Mouse (Mus musculus) stomach, embryonic 14.5 days (tissue): ENCODE results near the gene Irs1. TPM values are rescaled to one million over a fixed set of nuclear protein-coding genes. Genes with fewer than 3 reads are reported as not detected.

ENCODE experiments used
- ATAC-seq: fragments of 200-750 bp; cut with Nextera tagmentation; 2 replicates; pipeline ENCODE4 v1.8.0; 2017; ENCODE audit warnings: low read depth, moderate TSS enrichment; ENCODE audit not compliant: insufficient number of reproducible peaks, insufficient read depth, low FRiP score
- H3K27ac ChIP-seq: fragments of 300-500 bp; sonication (generic); 2 replicates; pipeline ENCODE4 v1.5.1; 2014; ENCODE audit warnings: mild to moderate bottlenecking, low read length, moderate library complexity, mixed read lengths
- H3K27me3 ChIP-seq: fragments of 300-500 bp; sonication (generic); 2 replicates; pipeline ENCODE4 v1.6.1; 2014; ENCODE audit warnings: low read length, control low read depth, mixed read lengths; ENCODE audit not compliant: control insufficient read depth, insufficient read depth
- H3K36me3 ChIP-seq: fragments of 300-500 bp; sonication (generic); 2 replicates; pipeline ENCODE4 v1.6.1; 2014; ENCODE audit warnings: mild to moderate bottlenecking, control low read depth, low read length, moderate library complexity, mixed read lengths; ENCODE audit not compliant: control insufficient read depth, insufficient read depth
- H3K4me1 ChIP-seq: fragments of 300-500 bp; sonication (generic); 2 replicates; pipeline ENCODE4 v1.6.1; 2014; ENCODE audit warnings: low read length, control low read depth, mixed read lengths; ENCODE audit not compliant: control insufficient read depth, insufficient read depth
- H3K4me2 ChIP-seq: fragments of 300-500 bp; sonication (generic); replicated peaks from 2 replicates; pipeline ENCODE4 v1.6.1; 2014; ENCODE audit warnings: low read depth, low read length, control low read depth
- H3K4me3 ChIP-seq: fragments of 300-500 bp; sonication (generic); 2 replicates; pipeline ENCODE4 v1.5.1; 2014; ENCODE audit warnings: low read depth, low read length, control low read depth
- H3K9ac ChIP-seq: fragments of 300-500 bp; sonication (generic); replicated peaks from 2 replicates; pipeline ENCODE4 v1.6.1; 2014; ENCODE audit warnings: low read depth, mild to moderate bottlenecking, control low read depth, low read length, moderate library complexity, mixed read lengths
- H3K9me3 ChIP-seq: fragments of 300-500 bp; sonication (generic); 2 replicates; pipeline ENCODE4 v1.6.1; 2016; ENCODE audit warnings: low read depth, low read length, control low read depth; ENCODE audit not compliant: control insufficient read depth
- WGBS: fragments of 180-500 bp; shearing (Covaris S2); extraction: QIAGEN DNeasy Blood & Tissue Kit; methylation state at CpG from one replicate; pipeline ENCODE4 v1.1.7; 2014; 5-methylcytosine and 5-hydroxymethylcytosine counted together
- polyA plus RNA-seq: library from polyadenylated mRNA; unstranded; fragments of >200 nt; fragmentation: Nextera tagmentation; extraction: Ambion mirVana; gene quantifications from 2 replicates; pipeline ENCODE4 v1.2.1, GENCODE M21; 2014

Irs1 gene
- polyA plus RNA-seq, 1 experiment from 2014 or later: 6.7 TPM

DNA sequence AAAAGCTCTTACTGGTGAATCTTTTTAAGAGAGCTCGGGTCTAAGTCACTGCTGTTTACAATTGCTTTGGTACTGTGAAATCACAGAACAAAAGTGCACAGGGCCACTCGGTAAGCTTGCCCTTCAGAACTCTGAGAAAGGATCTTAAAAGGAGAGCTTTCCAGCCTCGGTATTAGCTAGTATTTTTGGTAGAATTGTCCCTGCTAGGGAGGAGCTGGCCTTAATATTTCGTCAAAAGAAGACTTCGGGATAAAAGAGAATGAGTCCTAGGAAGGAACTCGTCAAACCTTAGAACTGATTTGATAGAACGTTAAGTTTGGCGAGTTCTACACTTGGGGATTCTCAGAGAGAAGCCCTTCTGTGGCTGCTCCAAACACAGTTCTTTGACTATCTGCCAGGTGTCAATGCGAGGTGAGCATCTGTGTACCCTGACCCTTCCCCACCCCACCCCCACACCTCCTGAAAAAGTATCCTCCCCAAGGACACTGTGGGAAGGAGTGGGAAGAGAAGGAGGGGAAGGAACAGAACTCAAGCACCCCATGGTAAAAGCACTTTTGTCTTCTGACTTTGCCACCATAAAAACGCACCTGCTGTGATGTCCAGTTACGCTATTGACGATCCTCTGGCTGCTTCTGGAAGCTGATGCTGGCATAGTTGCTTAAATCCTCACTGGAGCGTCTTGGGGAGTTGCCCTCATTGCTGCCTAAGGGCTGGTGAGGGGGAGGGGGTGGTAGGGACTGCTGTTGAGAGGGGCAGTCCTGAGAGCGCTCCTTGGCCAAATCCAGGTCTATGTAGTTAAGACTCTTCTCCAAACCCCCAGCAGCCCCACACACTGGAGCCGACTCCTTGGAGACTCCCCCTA lies 4.8 kb downstream of the Irs1 start:
- Histone ChIP-seq H3K27ac (peak overlapping the region; percentile 13; the same call in 1 of the 2 replicates), H3K4me1 (peaks cover 28% of the 10 kb centered on the region), H3K36me3 (peaks cover 9% of the 10 kb centered on the region), H3K27me3 (no peaks in the 10 kb centered on the region), H3K4me2 (peak overlapping the region; percentile 88), H3K9me3 (no peaks in the 10 kb centered on the region), H3K9ac (peak overlapping the region; percentile 40), H3K4me3 (peak overlapping the region; percentile 70)
- ATAC-seq: no peak
- 18% methylated on average over 15 of the region's 15 CpGs for WGBS

DNA sequence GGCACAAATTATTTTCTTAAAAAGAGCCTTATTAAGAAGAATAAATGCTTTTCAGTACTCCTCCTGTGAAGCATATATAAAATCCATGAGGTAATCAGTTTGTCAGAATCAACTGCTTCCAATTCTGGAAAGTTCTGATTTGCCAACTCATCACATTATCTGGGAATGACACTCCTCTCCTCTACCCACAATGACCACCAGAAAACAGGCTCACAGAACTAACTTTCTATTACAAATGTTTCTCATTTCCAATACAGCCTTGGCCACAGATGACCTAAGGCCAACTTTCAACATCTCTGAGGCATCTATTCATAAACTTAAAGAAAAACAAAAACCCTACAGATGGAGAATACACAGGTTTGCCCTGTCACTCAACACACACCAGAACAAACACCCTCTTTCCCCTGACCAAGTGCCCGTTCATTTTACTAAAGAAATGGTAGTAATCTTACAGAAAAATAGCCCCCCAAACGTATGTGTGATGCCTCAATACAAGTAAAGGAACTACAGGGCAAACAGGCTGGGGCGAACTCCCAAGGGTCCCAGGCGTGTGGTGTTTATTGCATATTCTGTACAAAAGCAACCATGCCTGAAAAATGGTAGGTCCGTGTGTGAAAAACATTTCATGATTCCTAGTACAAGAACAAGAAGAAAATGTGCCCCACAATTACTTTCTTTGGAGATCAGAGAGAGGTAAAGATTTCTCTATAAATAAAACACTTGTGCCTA lies 5.6 kb downstream of the Irs1 start:
- H3K36me3 ChIP-seq: peaks cover 9% of the 10 kb centered on the region
- ATAC-seq: no peak
- H3K9ac ChIP-seq: peak overlapping the region; percentile 40
- peak overlapping the region; percentile 70 for H3K4me3 ChIP-seq
- H3K27me3 ChIP-seq: no peaks in the 10 kb centered on the region
- H3K27ac ChIP-seq: peak overlapping the region; percentile 41; the same call in 1 of the 2 replicates
- peaks cover 28% of the 10 kb centered on the region for H3K4me1 ChIP-seq
- WGBS: 28% methylated on average over 5 of the region's 5 CpGs
- peak overlapping the region; percentile 88 for H3K4me2 ChIP-seq
- H3K9me3 ChIP-seq: no peaks in the 10 kb centered on the region

DNA sequence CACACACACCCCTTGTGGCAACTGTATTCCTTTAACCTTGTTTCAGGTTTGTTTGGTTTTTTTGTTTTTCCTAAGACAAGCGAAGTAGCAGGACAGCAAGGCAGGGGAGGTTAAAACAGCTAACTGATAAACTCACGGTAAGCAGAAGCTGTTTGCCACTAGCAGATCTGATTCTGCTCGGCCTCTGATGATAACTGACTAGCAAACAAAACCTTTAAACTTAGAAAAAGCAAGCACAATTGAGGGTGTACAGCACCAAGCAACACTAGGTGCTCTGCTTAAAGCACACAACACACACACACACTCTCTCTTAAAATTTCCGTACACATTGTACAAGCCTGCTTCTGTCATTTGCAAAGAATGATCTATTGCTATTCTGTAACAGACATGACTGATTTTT lies 6.8 kb downstream of the Irs1 start:
- Histone ChIP-seq H3K4me2 (peak overlapping the region; percentile 88), H3K9me3 (no peaks in the 10 kb centered on the region), H3K36me3 (peaks cover 9% of the 10 kb centered on the region), H3K27ac (peak overlapping the region; percentile 95; the same call in 1 of the 2 replicates), H3K4me1 (peaks cover 25% of the 10 kb centered on the region), H3K4me3 (peak overlapping the region; percentile 70), H3K9ac (peak overlapping the region; percentile 2; the same call in 1 of the 2 replicates), H3K27me3 (no peaks in the 10 kb centered on the region)
- ATAC-seq: no peak
- WGBS: 8% methylated on average over 4 of the region's 4 CpGs

DNA sequence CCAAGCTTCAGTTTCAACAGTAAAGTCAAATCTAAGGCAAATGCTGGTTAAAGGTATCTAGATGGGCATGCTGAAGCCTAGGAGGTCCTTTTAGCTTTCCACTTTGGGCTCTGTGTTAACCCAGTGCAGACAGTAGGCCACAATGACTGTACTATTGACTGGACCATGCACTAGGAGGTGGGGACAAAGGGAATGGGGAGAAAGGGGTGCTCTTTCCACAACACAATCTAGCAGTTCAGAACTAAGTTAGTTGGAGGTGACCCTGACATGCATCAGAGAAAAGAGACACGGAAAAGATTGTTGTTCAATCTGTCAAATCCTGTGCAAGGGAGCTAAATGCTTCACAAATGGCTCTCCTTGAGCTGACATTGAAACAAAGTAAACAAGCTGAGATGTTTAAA lies 7.3 kb downstream of the Irs1 start:
- H3K9ac ChIP-seq: peak overlapping the region; percentile 50
- 6% methylated on average over 1 of the region's 1 CpGs for WGBS
- H3K4me1 ChIP-seq: peaks cover 20% of the 10 kb centered on the region
- H3K4me2 ChIP-seq: peak overlapping the region; percentile 88
- no peak for ATAC-seq
- H3K36me3 ChIP-seq: peaks cover 9% of the 10 kb centered on the region
- H3K9me3 ChIP-seq: no peaks in the 10 kb centered on the region
- H3K4me3 ChIP-seq: peak overlapping the region; percentile 70
- no peaks in the 10 kb centered on the region for H3K27me3 ChIP-seq
- H3K27ac ChIP-seq: peak overlapping the region; percentile 95

DNA sequence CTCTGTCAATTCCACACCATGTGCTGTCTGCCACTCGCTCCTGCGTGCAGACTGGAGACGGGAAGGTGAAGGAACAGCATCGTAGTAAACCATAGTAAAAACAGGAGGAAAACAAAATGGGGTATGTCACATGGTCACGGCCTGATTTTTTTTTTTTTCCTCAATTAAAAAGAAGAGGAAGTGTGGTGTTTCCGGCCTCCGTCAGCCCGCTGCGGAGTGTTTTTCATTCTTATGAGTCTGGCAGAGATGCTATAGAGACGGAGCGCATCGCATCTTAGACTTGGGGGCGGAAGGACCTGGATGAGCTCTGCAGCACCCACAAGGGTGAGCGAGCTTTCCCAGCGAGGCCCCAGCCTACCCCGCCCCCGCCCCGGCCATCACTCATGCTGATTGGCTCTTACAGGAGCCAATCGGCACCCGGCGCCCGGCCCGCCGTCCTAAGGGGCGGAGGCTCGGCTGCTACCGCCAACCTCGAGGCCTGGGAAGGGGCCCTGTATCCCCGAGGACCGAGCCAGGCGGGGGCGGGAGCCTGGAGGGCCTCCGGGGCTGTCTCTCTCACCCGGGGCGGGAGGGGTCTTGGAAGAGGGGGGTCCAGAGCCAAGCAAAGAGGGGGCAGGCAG lies 8.1 kb downstream of the Irs1 start:
- peak overlapping the region; percentile 88 for H3K4me2 ChIP-seq
- peaks cover 6% of the 10 kb centered on the region for H3K36me3 ChIP-seq
- peak overlapping the region; percentile 50 for H3K9ac ChIP-seq
- peak; percentile 99 for ATAC-seq
- H3K27ac ChIP-seq: peak overlapping the region; percentile 95
- H3K9me3 ChIP-seq: no peaks in the 10 kb centered on the region
- under 1% methylated on average over 33 of the region's 35 CpGs for WGBS
- peak overlapping the region; percentile 70 for H3K4me3 ChIP-seq
- no peaks in the 10 kb centered on the region for H3K27me3 ChIP-seq
- H3K4me1 ChIP-seq: peaks cover 12% of the 10 kb centered on the region; the same call in 1 of the 2 replicates

DNA sequence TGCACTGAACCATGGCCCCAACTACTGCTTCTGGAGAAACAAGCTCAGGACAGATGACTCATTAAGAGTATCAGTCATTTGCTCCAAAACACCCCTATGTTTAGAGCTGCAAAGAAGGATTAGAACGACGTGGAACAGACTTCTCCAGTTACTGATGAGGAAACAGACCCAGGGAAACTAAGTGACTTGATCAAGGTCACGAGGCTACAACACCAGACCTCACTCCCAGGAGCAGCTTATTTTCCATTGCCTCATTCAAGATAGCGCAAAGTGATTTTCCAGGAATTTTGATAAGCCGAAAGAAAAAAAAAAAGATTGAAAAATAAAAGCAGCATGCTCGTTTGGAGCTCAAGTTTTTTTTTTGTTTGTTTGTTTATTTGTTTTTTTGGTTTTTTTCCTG lies 9.4 kb downstream of the Irs1 start:
- H3K27me3 ChIP-seq: no peaks in the 10 kb centered on the region
- no peak overlapping the region for H3K4me3 ChIP-seq
- H3K9me3 ChIP-seq: no peaks in the 10 kb centered on the region
- H3K4me1 ChIP-seq: 0 out of 2 replicates have a peak, but pooled peaks cover 3% of the 10 kb centered on the region
- no peak for ATAC-seq
- no peak overlapping the region for H3K27ac ChIP-seq
- H3K4me2 ChIP-seq: no peak overlapping the region
- 73% methylated on average over 6 of the region's 6 CpGs for WGBS
- H3K9ac ChIP-seq: no peak overlapping the region
- H3K36me3 ChIP-seq: peaks cover 6% of the 10 kb centered on the region; the same call in 1 of the 2 replicates

DNA sequence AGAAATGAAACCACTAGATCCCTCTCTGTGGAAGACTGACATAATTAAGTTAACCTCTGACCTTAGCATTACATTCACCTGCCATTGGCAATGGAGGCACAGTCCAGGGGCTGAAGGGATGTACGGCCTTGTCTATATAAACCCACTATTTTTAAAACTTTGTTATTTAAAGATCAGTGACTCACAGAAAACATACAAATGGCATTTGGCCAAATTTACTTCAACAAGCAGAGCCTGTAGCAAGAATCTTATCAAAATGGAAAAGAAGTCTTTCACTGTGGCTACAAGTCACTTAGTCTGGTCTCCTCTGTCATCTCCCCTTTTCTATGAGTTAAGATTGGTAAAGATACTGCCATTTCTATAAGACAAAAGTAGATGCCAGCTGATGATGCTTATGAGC lies 11.4 kb downstream of the Irs1 start:
- Histone ChIP-seq H3K27me3 (no peaks in the 10 kb centered on the region), H3K4me3 (no peak overlapping the region), H3K27ac (no peak overlapping the region), H3K4me1 (0 out of 2 replicates have a peak, but pooled peaks cover 3% of the 10 kb centered on the region), H3K4me2 (no peak overlapping the region), H3K9ac (no peak overlapping the region), H3K36me3 (peaks cover 6% of the 10 kb centered on the region; the same call in 1 of the 2 replicates), H3K9me3 (no peaks in the 10 kb centered on the region)
- ATAC-seq: no peak
- 47% methylated on average over 1 of the region's 1 CpGs for WGBS

DNA sequence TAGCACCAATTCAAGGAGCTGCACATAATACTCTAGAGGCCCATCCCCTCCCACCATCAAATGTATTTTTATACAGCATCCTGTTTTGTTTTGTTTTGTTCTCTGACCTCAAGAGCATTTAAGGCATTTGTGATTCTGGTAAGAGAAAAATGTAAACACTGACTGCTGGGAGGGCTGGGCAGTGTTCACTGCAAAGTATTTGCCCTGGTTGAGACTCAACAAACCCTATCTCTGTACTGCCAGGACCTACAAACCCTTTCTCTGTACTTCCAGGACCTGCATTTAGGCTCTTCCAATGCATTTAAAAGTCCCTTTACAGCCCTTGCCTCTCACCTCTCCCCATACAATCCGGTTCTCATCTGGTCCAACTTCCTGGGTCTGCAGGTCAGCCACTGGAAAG lies 16.9 kb downstream of the Irs1 start:
- no peak for ATAC-seq
- no peak overlapping the region for H3K9ac ChIP-seq
- H3K27ac ChIP-seq: no peak overlapping the region
- H3K27me3 ChIP-seq: no peaks in the 10 kb centered on the region
- no peak overlapping the region for H3K4me3 ChIP-seq
- H3K9me3 ChIP-seq: no peaks in the 10 kb centered on the region
- H3K36me3 ChIP-seq: peaks cover 9% of the 10 kb centered on the region; the same call in 1 of the 2 replicates
- H3K4me2 ChIP-seq: no peak overlapping the region
- H3K4me1 ChIP-seq: 0 out of 2 replicates have a peak, but pooled peaks cover 3% of the 10 kb centered on the region
- 24% methylated on average over 1 of the region's 1 CpGs for WGBS
